Mouse (Mus musculus): ENCODE results near the gene Galnt14.

Galnt14 gene

DNA sequence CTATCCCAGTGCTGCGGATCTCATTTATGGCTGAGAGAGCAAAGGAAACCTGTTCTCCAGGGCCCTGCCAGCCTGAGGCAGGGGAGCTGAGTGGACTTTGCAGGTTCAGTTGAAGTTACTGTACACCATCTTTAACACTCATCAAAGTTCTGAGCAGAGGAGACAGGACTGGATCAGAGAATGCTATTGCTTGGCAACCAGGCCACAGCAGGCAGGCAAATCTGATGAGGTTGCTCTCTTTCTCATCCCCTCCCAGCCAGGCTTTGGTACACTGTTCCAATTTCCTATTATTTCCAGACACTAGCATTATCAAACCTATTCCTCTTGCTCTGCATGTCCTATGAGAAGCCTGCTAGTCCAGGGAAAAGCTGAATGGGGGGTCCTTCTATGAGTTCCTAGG, 41.3 kb downstream of the Galnt14 start:
- no peak for DNase-seq (ENCODE audit: low spot score)

DNA sequence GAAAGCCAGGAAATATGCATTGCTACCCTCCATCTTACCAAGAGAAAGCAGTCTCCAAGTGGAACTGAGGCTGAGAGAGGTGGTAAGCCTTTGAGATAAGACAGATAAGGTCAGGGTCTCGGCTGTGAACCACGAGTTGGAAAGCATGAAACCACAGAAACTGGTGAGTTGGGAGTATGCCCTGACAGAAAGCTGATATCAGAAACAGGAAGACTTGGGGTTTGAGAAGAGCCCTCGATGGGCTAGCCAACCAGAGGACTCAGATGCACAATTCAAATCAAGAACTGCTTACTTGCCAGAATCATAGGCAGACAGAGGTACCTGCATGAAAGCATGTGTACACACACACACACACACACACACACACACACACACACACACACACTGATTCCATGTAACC, 47.0 kb downstream of the Galnt14 start:
- no peak for DNase-seq (ENCODE audit: low spot score)

DNA sequence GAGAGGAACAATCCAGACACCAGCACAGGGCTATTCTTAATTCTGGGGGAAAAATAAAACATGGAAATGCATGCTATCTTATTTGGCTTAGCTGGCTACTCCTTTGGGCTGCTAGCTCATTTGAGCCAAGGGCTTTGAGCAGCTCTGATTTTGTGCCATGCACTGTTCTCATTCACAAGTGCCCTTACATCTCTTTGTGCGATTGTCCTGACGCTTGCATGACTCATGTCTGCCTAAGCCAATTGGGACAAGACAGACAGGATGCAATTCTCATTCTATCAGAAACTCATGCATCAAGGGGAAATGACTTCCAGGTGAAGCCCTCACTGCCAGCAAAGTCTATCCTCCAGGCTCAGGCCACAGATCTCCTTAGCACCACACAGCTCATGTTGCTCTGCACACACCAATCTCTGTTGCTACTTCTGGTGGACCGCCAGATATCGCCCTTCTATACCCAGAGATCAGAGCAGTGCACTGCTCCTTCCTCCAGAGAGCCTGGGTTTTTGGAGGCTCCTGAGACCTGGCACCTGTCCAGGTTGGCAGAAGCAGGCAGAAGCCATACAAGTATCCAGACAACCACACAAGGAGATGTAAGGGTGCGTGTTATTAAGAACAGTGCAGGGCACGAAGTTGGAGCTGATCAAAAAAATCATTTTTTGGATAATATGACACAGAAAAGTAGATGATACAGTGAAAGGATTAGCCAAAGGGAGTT, 51.4 kb downstream of the Galnt14 start:
- DNase-seq (ENCODE audit: low spot score) = no peak

DNA sequence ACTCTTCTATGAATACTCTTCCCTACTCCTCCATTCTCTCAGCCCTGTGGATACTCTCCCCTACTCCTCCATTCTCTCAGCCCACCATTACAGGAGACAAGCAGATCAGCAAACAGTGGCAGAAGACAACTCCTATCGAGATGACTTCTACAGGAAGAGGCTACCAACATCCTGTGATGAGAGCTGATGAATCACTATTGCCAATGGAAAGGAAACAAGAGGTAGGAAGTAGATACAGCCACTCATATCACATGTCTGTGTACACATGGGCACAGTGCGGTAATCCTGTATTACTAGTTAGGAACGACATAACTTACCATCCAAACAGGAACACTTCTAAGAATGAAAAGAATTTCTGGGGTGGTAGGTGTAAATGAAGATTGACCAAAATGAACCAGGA, 53.9 kb downstream of the Galnt14 start:
- no peak for DNase-seq (ENCODE audit: low spot score)

DNA sequence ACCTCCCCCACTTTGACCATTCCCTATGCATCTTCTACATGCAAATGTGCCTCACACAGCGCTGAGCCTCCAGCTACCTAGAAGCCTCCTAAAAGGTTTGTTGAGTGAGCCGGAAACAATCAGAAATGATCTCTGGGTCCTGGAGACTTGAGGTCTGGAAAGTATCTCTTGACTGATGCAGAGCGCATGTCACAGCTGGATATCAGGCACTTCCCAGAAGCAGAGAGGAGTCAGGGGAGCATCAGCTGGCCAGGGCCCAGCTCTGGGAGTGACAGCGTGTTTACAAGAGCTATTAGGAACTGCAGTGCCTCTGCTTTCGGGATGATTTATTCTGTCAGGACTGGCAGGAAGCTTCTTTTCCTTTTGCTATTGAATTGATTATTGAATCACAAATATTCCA, 56.0 kb downstream of the Galnt14 start:
- no peak for DNase-seq (ENCODE audit: low spot score)

DNA sequence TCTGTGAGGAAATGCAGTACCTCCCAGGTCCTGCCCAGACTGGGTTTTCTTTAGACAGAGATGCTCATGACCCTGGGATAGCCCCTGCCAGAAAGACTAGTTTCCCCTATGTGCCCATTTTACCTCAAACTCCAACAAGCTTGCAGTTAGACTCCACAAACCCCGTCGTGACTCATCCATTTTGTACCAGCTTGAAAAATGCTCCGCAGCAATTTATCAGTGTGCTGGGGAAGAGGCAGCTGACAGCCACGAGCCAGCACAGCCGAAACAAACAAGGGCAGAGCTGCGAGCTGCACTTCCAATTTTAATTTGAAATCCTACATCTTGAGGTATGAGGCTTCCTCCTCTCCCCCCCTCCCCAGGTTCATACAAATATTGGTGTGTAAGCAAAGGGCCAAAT, 60.9 kb downstream of the Galnt14 start:
- no peak for DNase-seq (ENCODE audit: low spot score)

DNA sequence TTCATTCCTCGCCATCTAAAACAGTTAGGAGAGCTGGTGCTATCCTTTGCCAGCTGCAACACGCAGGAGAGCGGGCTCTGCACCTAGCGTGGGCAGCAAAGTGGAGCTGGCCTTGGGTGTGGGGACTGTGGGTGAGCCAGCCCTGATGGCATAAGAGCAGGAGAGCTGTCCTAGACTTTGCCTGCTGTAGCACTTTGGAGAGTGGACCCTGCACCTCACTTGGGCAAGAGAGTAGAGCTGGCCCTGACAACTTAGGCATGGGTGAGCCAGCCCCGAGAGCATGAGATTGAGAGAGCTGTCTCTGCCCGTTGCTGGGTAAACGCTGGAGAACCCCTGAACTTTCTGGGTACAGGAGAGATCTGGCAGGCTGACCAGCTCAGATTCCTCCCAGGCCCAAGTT, 68.6 kb downstream of the Galnt14 start:
- DNase-seq (ENCODE audit: low spot score) = no peak

DNA sequence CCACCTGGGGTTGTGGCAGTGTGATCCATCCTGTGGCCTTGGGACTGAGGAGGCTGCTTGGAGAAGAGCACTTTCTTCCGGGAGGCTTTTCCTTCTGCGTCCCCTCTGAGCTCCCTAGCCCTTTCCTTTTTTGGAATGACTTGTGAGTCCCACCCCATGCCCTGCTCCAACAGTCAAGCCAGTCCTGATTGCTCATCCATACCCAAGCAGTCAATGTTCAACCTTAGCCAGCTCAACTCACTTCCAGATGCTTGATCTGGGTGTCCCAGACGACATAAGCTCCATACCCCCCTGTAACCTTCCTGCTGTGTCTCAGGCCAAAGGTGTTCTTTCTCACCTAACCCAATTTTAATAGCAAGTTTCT, 70.2 kb downstream of the Galnt14 start:
- no peak for DNase-seq (ENCODE audit: low spot score)

DNA sequence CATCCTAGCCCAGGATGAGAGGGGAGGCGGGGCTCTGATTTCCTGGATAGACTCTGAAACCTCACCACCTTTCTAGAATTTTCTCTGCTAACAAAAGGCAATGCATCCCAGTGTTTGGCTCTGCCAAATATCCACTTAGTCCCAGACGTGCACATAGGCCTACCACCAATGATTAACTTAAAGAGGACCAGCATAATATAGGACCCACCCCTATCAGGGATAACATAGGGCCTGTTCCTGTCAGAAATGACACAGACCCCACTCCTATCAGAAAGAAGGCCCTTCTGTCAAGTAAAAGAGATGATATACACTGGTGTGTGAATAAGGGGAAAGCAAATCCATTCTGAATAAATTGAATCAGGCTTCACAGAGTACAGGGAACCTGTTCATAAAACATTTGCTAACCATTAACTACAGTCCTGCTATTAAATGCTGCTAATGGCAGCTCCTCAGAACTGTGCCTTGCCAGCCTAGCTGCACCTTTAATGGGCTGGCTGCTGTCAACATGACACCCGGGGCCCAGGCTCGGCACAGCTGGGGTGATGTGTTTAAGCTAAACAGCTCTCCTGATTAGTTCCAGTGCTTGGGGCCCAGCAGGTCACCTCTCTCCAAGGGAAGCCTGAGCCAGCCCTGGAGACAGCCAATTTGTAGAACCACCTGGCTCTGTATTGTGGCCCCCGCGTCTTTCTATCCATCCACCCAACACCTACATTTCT, 70.7 kb downstream of the Galnt14 start:
- no peak for DNase-seq (ENCODE audit: low spot score)

DNA sequence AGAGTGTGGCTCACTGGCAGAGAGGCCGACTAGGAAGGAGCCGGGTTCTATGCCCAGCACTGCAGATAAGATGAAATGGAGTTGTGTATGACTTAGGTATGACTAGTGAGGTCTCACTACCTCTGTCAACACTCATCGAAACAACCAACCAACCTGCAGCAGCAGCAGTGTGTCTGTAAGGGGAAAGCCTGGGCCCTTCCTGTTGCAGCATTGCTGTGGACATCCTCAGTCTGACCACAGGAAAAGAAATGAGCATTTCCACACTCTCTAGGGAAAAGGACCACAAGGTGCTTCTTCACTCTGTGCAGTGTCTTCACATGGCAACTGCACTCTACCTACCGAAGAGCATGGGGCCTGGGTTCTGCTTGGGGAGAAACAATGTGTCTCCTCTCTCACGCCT, 73.3 kb downstream of the Galnt14 start:
- no peak for DNase-seq (ENCODE audit: low spot score)

DNA sequence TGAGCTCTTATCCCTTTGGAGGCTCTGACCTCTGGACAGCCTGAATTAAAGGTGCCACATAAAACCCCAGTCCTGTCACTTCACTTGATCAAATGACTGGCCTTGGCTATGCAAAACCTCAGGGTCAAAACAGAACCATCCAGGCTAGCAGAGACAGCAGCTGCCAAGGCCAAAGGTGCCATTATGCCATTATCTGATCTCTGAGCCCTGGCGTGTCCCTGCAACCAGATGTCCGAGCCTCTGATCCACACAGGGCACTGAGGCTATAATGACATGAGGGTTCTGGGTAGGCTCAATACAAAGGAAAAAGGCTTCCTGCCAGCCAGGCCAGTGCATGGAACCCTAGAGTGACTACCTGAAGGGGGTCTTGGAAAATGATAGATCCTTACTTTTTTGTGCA, 75.4 kb downstream of the Galnt14 start:
- no peak for DNase-seq (ENCODE audit: low spot score)

DNA sequence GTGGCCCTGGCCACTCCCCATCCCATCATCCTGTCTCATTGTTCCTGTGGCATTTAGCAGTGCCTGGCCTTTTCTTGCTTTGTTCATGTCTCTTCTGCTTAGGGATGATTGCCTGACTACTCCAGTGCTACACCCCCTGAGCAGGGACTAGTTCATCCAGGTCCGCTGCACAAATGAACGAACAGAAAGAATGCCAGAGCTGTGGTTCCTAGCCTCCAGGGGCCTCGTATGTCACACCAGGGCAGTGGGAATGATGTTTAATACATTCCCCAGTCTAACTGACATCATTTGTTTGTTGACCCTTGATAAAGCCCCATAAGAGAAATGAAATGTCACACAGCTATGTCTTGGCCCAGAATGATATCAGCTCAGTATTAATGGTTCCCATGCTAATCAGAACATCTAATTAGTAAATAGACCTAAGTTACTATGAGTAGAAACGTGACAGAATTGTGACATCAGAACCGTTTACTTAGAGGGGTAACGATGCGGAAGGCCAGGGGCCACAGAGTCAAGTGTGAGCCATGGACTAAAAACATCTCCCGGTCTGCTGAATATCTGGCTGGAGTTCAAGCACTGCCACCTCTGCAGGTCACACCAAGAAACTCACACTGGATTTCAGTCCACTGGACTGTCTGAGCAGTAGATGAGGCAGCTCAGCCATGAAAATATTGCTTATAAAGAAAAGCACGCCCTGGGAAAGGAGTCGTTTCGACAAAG, 76.1 kb downstream of the Galnt14 start:
- no peak for DNase-seq (ENCODE audit: low spot score)

DNA sequence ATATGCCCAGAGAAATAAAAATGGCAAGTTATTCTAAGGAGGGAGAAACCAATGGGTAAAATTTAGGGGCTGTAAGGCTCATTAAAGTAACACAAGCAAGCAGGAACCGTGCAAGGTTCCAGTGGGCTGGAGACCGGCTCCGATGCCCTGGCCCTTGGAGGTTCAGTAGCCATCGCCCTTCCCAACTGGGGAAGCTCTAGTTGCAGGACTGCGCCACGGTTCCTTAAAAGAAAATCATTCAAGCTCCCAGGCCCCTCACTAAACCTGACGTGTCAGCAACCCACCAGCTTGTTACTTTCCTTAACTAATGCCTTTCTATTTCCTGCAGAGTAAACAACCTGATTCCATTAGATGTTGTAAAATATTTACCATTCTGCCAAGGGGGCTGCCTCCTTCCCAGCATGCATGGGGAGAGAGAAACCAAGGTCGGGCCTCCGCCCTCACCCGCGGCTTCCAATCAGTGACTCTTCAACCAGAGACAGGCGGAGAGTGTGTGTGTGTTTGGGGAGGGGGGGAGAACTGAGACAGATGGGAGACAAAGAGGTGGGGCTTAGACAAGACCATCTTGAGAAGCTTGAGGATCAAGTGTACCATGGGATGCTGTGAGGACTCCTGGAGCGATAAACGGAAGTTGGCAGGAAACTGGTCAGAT, 81.9 kb downstream of the Galnt14 start:
- no peak for DNase-seq (ENCODE audit: low spot score)

DNA sequence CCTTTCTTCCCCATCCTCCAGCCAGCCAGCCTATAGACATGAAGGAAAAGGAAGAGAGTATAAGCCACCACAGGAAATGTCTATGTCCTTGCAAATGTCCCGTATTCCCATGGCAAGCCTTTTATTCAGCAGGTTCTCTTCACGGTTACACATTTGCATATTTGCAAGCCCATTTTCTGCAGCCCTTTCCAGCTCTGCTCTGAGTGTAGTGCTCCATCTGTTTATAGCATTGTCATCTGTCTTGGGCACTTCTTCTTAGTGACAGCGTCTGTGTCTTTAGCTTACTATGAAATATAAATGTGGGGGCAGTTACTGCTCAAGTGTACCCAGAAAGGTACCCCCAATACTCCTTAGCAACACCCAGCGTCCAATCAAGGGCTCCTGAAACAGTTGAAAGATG, 83.3 kb downstream of the Galnt14 start:
- DNase-seq (ENCODE audit: low spot score) = peak; percentile 38

DNA sequence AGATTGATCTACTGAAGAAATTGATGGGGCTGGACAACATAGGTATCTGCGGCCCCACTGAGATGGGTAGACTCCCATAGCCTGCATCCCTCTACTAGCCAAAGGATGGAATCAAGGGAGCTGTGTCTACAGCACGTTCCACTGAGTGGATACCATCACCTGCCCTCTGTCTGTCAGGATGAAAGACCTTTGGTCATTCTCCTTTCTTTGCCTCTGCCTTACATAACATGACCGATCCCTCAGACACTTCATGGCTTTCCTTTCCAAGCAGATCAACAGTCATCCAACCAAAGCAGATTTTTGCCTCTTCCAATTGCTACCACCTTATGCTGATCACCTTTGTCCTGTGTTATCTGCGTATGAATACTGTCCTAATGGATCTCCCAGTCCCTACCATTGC, 90.2 kb downstream of the Galnt14 start:
- no peak for DNase-seq (ENCODE audit: low spot score)

DNA sequence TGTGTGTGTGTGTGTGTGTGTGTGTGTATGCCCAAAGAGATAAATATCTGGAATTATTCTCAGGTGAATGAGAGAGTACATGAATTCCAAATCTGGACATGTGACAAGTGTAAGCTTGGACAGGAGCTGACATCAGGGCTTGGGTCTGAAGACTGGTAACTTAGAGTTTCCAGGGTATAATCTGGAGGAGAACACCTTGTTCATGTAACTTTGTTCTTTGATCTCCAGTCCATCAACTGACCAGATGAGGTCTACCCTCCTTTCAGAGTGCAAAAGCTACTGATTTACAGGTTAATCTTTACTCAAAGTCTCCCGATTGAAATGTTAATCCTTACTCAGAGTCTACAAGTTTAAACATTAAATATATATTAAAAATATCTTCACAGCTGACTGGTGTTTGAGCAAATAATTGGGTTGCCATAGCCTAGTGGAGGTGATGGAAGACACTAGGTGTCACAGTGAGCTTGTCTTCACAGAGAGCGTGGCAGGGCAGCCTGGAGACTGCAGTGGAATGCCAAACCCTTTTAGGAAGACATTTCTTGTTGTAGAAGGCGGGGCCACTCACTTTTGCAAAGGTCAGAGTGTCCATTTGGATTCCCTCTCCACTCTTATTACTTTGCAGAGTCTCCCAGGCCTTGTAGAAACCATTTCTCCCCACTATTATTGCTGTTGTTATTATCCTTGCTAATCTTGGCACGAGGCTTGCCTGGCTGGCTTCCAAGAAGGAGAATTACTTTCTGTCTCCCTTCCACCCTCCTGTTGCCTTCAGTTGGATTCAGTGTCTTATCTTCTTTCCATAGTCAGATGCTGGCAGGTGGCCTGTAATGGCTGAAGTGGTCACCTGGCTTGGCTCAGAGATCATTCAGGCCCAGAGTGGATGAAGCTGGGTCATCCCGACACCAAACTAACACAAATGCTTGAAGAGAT, 107.4 kb downstream of the Galnt14 start:
- DNase-seq (ENCODE audit: low spot score) = no peak

DNA sequence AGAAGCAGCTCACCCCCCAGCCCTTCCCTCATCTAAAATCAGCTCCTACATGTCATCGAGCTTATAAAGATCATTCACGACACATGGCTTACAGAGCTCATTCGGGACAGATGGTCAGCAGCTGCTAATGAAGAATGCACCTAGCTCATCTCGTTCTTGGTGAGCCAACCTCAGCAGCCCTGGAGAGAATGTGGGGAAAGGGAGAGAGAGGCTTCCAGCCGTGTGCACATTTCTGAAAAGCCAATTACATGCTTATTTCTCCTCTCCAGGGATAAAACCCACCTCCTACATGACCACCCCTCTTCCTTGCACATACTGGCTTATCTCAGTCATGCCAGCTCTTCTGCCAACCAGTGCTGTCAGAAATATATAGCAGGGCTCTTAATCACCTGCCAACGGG, 110.3 kb downstream of the Galnt14 start:
- no peak for DNase-seq (ENCODE audit: low spot score)

DNA sequence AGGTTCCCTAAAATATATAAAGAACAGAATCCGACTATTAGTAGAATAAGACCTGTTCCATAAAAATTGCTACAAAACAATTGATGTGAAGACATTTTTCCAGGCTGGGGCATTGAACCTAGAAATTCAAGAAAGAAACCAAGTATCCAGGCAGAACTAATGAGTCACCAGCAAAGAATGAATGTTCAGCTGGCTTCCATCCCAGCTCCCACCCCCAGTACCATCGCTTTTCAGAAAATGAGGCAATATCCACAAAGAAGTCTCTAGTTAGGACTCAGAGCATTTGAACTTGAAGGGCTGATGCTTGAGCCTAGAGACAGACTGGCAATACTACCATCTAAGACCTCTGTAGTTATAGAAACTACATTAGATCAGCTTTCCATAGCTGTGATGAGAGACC, 118.2 kb downstream of the Galnt14 start:
- no peak for DNase-seq (ENCODE audit: low spot score)

DNA sequence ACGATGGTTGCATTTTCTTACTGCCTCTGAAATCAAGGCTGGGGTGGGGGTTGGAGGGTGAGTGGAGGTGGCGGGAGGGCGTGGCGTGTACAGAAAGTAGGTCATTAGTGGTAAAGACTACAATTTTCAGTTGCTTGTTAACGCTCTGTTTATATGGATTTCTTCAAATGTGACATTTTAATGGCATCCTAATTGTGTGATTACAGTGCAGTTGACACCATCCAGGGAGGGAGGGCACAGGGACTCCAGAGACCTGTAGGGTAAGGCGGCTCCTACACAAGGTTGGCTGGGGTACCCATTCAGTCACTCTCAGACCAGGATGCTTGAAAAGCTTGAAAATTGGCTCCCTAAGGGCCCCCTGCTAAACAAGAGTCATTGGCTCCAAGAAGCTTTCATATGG, 122.7 kb downstream of the Galnt14 start:
- DNase-seq (ENCODE audit: low spot score) = no peak

DNA sequence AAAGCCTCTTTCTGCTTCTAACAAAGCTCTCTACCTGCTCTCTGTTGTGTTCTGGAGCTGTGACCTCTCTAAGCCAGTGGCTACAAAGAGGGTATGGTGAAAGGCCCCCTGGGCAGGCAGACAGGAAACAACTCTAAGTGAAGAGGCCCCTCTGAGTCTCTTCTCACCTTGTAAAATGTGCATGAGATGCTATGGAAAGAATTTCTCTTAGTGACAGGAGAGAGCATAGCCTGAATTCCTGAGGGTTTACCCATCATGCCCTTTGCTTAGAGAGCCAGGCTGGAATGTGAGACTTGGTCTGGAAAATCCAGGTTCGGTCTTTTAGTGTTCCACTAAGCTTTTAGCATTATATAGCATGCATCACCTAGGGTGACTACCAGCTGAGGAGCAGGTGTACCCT, 136.1 kb downstream of the Galnt14 start:
- no peak for DNase-seq (ENCODE audit: low spot score)

DNA sequence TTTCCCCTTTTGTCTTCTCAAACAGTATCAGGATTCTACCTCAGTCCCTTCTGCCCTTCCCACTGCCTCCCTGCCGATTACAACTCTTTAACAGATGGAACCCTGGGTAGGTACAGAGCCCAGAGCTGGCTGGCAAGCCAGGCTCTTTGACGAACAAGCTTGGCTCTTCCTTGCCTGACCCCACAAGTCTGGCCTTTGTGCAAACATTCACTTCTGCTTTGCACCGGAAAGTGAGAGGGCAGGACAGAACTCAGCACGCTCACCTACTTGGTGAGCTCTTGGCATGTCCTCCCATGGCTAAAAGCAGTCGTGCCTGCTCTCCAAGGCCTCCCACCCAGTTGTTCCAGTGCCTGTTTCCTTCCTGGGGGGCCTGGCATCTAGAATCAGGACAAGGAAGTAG, 137.4 kb downstream of the Galnt14 start:
- DNase-seq (ENCODE audit: low spot score) = no peak

DNA sequence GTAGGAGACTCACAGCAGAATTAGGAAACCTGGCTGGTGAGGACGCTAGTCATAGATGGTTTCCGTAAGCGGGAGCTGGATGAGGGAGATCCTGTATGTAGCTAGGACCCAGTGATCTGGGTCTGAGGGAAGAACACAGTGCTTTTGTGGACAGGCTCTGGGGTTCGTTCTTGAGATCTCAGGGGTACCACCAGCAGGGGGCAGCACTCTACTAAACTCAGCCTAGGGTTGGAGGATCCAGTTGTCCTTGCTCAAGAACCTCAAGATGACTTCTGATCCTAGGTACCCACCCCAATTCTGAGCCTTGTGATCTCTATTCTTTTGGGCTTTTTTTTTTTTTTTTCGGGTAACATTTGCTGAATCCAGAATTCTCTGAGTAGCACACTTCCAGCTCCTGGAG, 137.8 kb downstream of the Galnt14 start:
- DNase-seq (ENCODE audit: low spot score) = no peak

Measured in layer of hippocampus, adult 9-10 months (tissue).